Mouse (Mus musculus): ENCODE data around the gene Tmub2. TPM values are rescaled to one million over a fixed set of nuclear protein-coding genes. Genes with fewer than 3 reads are reported as not detected.

The Tmub2 gene
- polyA plus RNA-seq, 1 experiment from 2014 or later = 46.1 TPM

DNA sequence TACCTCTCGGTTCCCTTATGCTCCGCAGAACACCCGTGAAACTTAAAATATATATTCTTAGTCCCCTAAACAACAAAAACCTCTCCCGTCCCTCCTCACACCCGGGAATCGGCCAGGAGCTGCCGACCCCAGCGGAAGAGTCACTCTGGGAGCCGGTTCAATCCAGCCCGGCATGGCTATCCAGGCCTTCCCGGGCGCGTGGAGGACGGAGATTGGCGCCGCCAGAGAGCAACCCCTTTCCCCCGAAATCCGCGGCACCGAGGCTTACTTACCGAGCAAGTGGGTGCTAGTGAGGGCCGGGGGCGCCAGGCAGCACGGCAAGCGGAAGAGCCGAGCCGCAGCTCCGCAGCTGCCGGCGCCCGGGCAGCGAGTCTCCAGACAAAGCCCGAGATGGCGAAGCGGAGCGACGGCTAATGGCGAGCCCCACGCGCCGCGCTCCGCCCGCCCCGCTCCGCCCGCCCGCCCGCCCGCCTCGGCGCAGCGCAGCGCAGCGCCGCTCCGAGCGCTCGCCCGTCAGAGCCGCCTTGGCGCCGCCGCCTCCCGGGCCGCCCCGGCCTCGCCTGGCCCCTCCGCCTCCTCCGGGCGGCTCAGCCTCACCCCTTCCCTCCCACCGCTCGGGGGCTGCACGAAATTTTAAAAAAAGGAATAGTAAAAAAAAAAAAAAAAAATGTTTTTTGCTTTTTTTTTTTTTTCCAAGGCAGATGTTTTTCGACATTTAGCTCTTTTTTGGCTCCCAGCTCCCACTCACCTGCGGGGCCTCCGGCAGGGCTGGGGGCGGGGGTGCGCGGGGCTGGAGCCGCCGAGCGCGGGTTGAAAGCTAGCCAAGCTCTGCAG lies 34.1 kb downstream of the Tmub2 start:
- H3K4me2 ChIP-seq (replicated peaks; ENCODE audit: low read depth, low read length) = peak overlapping the region; percentile 69
- H3K4me3 ChIP-seq (ENCODE audit: low read depth, low read length) = peak overlapping the region; percentile 99
- peaks cover 3% of the 10 kb centered on the region; the same call in 1 of the 2 replicates for H3K4me1 ChIP-seq (ENCODE audit: insufficient read depth, low read depth, low read length)
- H3K9ac ChIP-seq (replicated peaks; ENCODE audit: low read depth) = peak overlapping the region; percentile 98
- no peak for TF ChIP-seq EP300 (IDR thresholded peaks at IDR 0.05)
- peaks cover 7% of the 10 kb centered on the region; the same call in 1 of the 2 replicates for H3K36me3 ChIP-seq (ENCODE audit: insufficient read depth, low read length)
- H3K27ac ChIP-seq (ENCODE audit: low read length) = peak overlapping the region; percentile 99
- DNase-seq (ENCODE audit: low spot score) = peak; percentile 74
- H3K9me3 ChIP-seq (ENCODE audit: low read length) = no peaks in the 10 kb centered on the region
- peak; percentile 18 for ATAC-seq
- no peaks in the 10 kb centered on the region for H3K27me3 ChIP-seq (replicated peaks; ENCODE audit: insufficient read depth, low read length)
- under 1% methylated on average over 54 of the region's 84 CpGs for WGBS

- WGBS = 0% methylated on average over 25 of the region's 25 CpGs
- H3K27ac ChIP-seq (ENCODE audit: low read length) = peak within 1 kb of the TSS; percentile 99
- H3K36me3 ChIP-seq (ENCODE audit: insufficient read depth, low read length) = 0 out of 2 replicates have a peak, but pooled peaks cover under 1% of the 10 kb centered on the region
- peak within 1 kb of the TSS; percentile 98 for H3K9ac ChIP-seq (replicated peaks; ENCODE audit: low read depth)
- peak; percentile 5 for ATAC-seq
- H3K9me3 ChIP-seq (ENCODE audit: low read length) = no peaks in the 10 kb centered on the region
- H3K4me2 ChIP-seq (replicated peaks; ENCODE audit: low read depth, low read length) = peak within 1 kb of the TSS; percentile 69
- H3K4me1 ChIP-seq (ENCODE audit: insufficient read depth, low read depth, low read length) = peaks cover 3% of the 10 kb centered on the region; the same call in 1 of the 2 replicates
- no peaks in the 10 kb centered on the region for H3K27me3 ChIP-seq (replicated peaks; ENCODE audit: insufficient read depth, low read length)
- DNase-seq (ENCODE audit: low spot score) = peak; percentile 92
- TF ChIP-seq CTCF (IDR thresholded peaks at IDR 0.05) (0 out of 2 replicates have a peak, but pooled peaks have one; percentile 2), EP300 (IDR thresholded peaks at IDR 0.05) (no peak)
- peak within 1 kb of the TSS; percentile 99 for H3K4me3 ChIP-seq (ENCODE audit: low read depth, low read length)
Observed at GRCm38 (mm10) chr11:102319410-102319792, 34.7 kb downstream of the Tmub2 start, which contains the start of gene Ubtf. Ubtf (minus strand) TSS chr11:102319742.

DNA sequence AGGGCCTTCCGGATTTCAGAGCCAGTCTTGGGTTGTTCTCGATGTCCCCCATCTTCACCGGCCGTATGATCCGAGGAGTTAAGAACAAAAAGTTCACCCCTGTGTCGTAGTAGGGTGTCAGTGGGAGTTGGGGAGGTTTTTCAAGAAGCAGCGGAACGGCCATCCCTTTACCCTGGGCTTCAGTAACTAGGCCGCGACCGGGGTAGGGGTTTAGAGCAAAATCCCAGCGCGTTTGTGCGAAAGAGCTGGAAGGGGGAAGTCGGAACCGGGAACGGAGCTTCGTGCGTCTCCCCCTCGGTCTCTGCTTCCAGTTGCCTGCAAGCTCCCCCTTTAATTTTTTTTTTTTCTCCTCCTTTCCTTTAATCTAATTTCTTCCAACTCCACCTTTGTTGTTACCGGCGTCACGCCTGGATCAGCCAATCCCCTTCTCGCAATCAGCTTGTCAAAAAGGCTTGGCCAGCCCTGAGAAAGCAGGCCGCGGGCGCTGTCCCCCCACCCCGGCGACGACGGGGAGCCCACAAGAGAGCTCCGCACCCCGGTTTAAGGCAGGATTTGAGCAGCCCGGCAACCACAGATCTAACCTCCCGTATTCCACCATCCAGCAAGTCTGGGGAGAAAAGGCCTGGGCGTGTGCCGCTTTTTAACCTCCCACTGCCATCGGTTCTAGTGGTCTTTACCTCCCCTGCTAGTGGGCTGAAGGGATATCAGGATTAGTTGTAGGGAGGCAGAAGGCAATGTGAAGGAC lies 35.4 kb downstream of the Tmub2 start:
- ATAC-seq (peak; percentile 9; the same call in 1 of the 2 replicates), DNase-seq (ENCODE audit: low spot score) (peak; percentile 94)
- H3K36me3 ChIP-seq (ENCODE audit: insufficient read depth, low read length) = no peaks in the 10 kb centered on the region
- H3K27me3 ChIP-seq (replicated peaks; ENCODE audit: insufficient read depth, low read length) = no peaks in the 10 kb centered on the region
- H3K4me1 ChIP-seq (ENCODE audit: insufficient read depth, low read depth, low read length) = peaks cover 3% of the 10 kb centered on the region; the same call in 1 of the 2 replicates
- WGBS = 1% methylated on average over 38 of the region's 38 CpGs
- H3K9me3 ChIP-seq (ENCODE audit: low read length) = no peaks in the 10 kb centered on the region
- peak overlapping the region; percentile 98 for H3K9ac ChIP-seq (replicated peaks; ENCODE audit: low read depth)
- H3K27ac ChIP-seq (ENCODE audit: low read length) = peak overlapping the region; percentile 99
- TF ChIP-seq EP300 (IDR thresholded peaks at IDR 0.05) = no peak
- no peak for TF ChIP-seq CTCF (IDR thresholded peaks at IDR 0.05)
- peak overlapping the region; percentile 69 for H3K4me2 ChIP-seq (replicated peaks; ENCODE audit: low read depth, low read length)
- peak overlapping the region; percentile 99 for H3K4me3 ChIP-seq (ENCODE audit: low read depth, low read length)

- peak overlapping the region; percentile 69 for H3K4me2 ChIP-seq (replicated peaks; ENCODE audit: low read depth, low read length)
- ATAC-seq = peak; percentile 14
- no peaks in the 10 kb centered on the region for H3K27me3 ChIP-seq (replicated peaks; ENCODE audit: insufficient read depth, low read length)
- TF ChIP-seq CTCF (IDR thresholded peaks at IDR 0.05) (peak; percentile 48), EP300 (IDR thresholded peaks at IDR 0.05) (no peak)
- H3K4me3 ChIP-seq (ENCODE audit: low read depth, low read length) = peak overlapping the region; percentile 99
- peak; percentile 94 for DNase-seq (ENCODE audit: low spot score)
- peaks cover 3% of the 10 kb centered on the region; the same call in 1 of the 2 replicates for H3K4me1 ChIP-seq (ENCODE audit: insufficient read depth, low read depth, low read length)
- peak overlapping the region; percentile 99 for H3K27ac ChIP-seq (ENCODE audit: low read length)
- H3K36me3 ChIP-seq (ENCODE audit: insufficient read depth, low read length) = no peaks in the 10 kb centered on the region
- H3K9me3 ChIP-seq (ENCODE audit: low read length) = no peaks in the 10 kb centered on the region
- 12% methylated on average over 10 of the region's 10 CpGs for WGBS
- peak overlapping the region; percentile 98; the same call in 1 of the 2 replicates for H3K9ac ChIP-seq (replicated peaks; ENCODE audit: low read depth)
Observed at GRCm38 (mm10) chr11:102320686-102321005, 35.9 kb downstream of the Tmub2 start.

DNA sequence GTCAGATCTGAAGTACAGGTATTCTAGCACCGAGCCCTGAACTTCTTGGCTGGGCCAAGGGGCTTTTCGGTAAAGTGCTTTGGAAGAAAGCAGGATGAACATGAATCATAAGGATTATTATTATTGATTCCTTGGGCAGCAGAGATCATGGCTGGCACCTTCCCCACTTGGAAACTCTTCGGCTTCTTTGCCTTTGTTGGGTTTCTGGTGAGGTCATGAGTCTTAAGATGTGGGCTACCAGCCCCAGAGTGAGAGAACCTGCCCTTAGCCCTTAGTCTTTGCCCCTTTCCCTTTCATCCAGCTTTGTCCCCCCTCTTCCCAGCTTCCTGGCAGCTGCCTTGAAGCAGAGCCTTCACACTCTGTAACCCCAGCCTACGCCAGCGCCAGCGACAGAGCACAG lies 37.2 kb downstream of the Tmub2 start:
- Histone ChIP-seq H3K36me3 (ENCODE audit: insufficient read depth, low read length) (no peaks in the 10 kb centered on the region), H3K9me3 (ENCODE audit: low read length) (no peaks in the 10 kb centered on the region), H3K4me1 (ENCODE audit: insufficient read depth, low read depth, low read length) (0 out of 2 replicates have a peak, but pooled peaks cover 3% of the 10 kb centered on the region), H3K4me2 (replicated peaks; ENCODE audit: low read depth, low read length) (no peak overlapping the region), H3K27ac (ENCODE audit: low read length) (no peak overlapping the region), H3K4me3 (ENCODE audit: low read depth, low read length) (no peak overlapping the region), H3K27me3 (replicated peaks; ENCODE audit: insufficient read depth, low read length) (no peaks in the 10 kb centered on the region), H3K9ac (replicated peaks; ENCODE audit: low read depth) (no peak overlapping the region)
- WGBS = 75% methylated on average over 6 of the region's 6 CpGs
- TF ChIP-seq CTCF (IDR thresholded peaks at IDR 0.05) (no peak), EP300 (IDR thresholded peaks at IDR 0.05) (no peak)
- no peak for DNase-seq (ENCODE audit: low spot score)
- no peak for ATAC-seq

DNA sequence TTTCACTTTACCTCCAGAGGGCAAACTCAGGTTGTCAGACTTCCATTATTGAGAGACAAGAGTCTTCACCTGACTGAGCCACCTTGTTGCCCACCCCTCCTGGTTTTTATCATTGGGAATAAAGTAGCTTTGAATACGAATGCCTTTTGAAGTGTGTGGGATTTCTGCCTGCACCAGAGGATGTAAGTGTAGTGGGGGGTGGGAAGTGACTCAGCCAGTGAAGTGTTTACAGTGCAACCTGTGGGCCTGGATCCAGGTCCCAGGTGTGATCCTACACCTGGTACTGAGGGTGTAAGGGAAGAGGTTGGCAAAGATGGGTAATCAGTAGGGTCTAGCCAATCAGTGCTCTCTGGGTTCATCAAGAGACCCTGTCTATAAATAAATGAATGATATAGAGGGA lies 38.8 kb downstream of the Tmub2 start:
- no peak overlapping the region for H3K4me3 ChIP-seq (ENCODE audit: low read depth, low read length)
- H3K27me3 ChIP-seq (replicated peaks; ENCODE audit: insufficient read depth, low read length) = no peaks in the 10 kb centered on the region
- no peak for TF ChIP-seq CTCF (IDR thresholded peaks at IDR 0.05)
- 0 out of 2 replicates have a peak, but pooled peaks have one; percentile 21 for TF ChIP-seq EP300 (IDR thresholded peaks at IDR 0.05)
- ATAC-seq (no peak), DNase-seq (ENCODE audit: low spot score) (peak; percentile 46)
- no peaks in the 10 kb centered on the region for H3K9me3 ChIP-seq (ENCODE audit: low read length)
- 58% methylated on average over 1 of the region's 1 CpGs for WGBS
- H3K4me1 ChIP-seq (ENCODE audit: insufficient read depth, low read depth, low read length) = 0 out of 2 replicates have a peak, but pooled peaks cover 3% of the 10 kb centered on the region
- H3K36me3 ChIP-seq (ENCODE audit: insufficient read depth, low read length) = no peaks in the 10 kb centered on the region
- no peak overlapping the region for H3K27ac ChIP-seq (ENCODE audit: low read length)
- no peak overlapping the region for H3K4me2 ChIP-seq (replicated peaks; ENCODE audit: low read depth, low read length)
- H3K9ac ChIP-seq (replicated peaks; ENCODE audit: low read depth) = no peak overlapping the region
